Mouse (Mus musculus) cerebellum, postnatal 25 days (tissue): ENCODE measurements at regions not wholly inside any gene's neighbourhood (a gene's known extent, or its start where the extent isn't known, plus 50 kb on each side); places are given as distances from the start of the nearest gene placed in this dataset.
A peak's percentile ranks its signal among the peaks of the same experiment; 100 is the strongest.
"Not testable (repeated sequence)": the region's sequence is repeated elsewhere in the genome, so short reads cannot be mapped to it uniquely, and the experiment has no call there.

Experiments
- DNase-seq, 2 experiments: peaks; one replicate each; pipeline ENCODE4 v3.0.0; 2021; ENCODE audit warnings: mixed read lengths in 2 of 2

DNA sequence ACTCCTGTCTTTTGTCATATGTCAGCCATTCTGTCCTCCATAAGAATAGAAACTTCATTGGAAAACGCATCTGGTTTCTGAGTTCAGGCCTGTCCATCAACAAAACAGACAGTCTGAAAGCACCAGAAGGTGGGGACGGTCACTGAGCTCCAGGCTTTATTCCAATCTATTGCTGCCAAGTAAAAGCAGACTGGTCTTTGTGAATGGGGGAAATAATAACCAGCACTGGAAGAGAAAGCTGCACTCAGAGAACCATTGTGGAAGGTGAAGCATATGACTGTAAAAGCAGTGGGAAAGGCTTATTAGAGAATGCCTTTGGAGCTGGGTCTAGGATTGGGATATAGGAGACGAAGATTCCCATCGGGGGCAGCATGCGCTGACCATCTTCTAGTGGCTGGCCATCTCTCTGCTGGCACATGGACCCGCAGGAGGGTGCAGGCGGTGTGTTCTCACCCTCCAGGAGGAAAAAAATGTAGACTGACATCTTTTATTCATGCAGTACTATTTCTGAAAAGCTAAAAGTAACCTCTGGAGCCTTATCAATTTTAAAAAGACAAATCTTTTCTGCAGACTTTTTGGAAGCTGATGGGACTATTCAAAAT, 1638.0 kb downstream of the Car8 start:
- DNase-seq: peak; percentile 8 to 14

DNA sequence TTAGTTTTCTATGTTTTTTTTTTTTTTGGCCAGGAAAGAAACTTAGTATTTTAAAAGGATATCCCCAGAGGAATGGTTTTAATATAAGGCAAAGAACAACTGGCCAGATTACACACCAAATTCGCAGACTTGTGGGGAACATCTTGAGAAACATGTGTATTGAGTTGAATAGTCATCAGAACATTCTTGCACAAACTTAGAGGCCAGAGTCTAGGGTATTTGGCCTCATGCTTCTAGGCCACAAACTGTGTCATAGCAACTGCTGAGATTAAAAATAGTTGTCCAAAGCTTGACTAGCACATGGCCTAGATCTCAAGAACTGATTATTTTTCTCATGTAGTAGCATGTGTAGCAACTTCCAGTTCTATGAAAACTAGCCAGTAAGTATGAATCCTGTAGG, 1642.5 kb downstream of the Car8 start:
- DNase-seq: no peak

DNA sequence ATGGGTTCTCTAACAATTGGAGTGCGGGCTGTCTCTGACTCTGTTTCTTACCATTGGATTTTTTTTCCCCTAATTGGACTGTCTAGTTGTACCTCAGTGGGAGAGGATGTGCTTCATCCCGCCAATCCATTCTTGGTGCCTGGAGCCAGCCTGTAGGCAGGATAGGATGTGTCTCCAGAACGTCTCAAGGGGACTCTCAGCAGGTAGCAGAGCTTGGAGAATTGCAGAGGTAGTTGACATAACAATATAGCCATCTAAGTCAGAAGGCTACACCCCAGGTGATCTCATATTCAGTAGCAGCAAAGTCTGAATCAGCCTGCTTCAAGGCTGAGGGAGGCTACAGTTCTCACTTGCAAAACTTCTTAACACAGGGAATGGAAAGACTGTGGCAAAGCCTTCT, 1646.0 kb downstream of the Car8 start:
- DNase-seq: not testable (repeated sequence)

DNA sequence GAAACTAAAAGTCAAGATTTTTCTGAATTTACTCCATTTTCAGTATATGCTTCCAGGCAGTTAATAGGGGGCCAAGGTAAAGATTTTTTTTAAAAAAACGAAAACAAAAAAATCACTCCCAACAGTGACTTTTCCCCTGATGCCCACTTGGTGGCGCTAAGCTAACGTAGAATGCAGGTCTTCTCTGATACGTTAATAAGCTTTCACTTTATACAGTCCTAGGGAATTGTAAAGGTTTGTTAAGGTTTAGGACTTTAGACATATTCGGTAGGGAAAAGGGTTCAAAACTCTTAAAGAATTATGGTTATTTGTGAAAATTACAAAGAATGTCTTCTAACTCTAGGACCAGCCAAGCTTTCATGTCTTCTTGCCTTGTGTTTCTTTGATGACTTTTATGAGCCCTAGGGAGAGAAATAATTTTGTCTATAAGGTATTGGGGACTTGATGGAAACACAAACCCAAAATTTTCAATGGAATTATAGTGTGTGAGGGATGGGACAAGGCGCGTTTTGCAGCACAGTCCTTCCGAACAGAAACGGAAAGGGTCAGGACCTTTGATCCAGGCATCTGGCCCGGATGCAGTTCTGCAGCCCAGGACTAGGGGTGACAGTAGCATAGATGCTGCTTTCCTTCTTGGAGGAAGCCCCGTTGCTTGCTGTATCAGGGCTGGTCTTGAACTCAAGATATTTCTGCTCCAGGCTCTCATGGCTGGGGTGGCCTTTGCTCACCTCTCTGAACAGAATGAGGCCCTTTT, 1677.1 kb downstream of the Car8 start:
- DNase-seq: peak; percentile 17 to 49

DNA sequence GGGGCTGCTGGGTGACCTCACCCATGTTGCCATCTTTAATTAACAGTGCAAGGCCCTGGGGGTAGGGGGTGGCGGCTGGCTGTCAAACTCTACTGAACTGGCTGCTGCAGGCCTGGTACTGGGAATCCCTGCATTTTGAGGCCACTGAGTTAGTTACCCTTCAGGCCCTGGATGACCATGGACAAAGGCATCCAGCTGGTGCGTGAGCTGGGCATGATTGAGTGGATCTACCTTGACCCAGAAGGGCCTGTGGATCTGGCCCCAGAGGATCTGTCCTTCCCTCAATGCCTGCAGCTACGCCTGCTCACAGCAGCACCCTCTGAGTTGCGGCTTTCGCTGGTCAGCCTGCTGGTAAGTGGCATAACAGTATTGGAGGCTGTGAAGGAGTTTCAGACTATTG, 1699.2 kb downstream of the Car8 start:
- no peak for DNase-seq

DNA sequence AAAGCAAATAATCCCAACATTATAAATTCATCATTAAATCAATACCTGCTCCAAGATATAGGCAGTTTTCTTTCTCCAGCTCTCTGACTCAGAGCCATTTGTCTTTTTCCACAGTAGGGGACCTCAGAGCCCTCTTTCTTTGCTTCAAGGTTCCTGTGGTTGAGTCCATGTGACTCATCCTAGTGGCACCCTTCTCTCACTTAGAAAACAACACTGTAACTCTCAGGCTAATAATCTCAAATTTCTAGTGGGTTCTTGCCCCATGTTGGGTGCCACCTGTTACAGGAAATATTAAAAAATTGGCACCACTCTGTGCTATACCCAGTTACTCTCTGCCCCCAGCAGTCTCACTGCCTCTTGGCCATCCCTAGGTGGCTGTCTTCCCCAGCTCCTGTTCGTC, 1706.4 kb downstream of the Car8 start:
- DNase-seq: no peak

DNA sequence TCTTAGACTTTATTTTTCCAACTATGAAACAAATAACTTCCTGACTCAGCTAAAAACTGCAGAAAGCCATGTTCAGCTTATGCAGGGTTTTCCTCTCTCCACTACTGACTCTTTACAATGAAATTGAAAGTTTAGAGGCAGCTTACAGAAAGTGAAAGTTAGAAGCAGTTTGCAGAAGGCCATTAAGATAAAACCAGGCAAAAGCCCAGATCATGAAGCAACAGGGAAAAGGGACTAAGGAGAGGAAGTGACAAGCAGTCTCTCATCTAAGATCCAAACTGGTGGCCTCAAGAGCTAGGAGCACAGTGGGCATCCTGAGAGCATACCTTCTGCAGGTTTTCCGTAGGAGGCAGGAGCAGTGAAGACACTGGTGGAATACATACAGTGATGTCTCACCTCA, 1721.2 kb downstream of the Car8 start:
- DNase-seq: no peak

DNA sequence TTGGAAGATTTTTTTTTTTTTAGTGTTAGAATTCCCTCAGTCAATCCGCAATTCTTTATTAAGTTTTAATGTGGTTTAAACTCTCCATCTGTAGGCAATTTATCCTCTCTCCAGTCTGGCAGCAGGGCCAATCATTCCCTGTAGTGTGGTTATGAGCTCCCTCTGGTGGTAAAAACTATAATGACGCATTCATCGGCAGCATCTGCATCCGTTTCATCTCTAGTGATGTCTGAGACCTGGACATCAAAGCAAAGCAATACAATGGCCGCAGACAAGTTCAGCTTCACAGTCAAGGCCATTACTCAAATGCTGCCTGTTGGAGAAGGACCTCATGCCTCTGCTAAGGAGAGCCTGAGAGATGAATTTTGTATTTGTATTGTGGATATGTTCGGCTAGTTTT, 1721.7 kb upstream of the Impad1 start:
- peak; percentile 67 to 83 for DNase-seq

DNA sequence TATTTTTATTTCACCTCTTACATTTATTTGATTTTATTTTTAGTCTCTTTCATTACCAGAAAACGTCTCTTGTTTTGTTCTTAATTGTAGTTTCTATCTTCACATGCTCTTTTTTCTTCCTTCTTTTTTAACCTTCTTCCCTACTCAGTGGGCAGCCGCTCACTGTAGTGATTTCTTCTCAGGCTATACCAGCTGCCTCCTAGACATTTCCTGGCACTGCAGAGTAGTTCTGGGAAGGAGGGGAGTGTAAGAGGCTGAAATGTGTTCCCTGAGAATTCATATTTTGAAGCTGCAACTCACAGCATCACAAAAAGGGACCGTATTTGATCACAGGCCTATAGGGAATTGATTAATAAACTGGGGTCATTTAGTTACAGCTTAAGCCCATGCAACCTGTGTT, 1720.5 kb upstream of the Impad1 start:
- DNase-seq: no peak

DNA sequence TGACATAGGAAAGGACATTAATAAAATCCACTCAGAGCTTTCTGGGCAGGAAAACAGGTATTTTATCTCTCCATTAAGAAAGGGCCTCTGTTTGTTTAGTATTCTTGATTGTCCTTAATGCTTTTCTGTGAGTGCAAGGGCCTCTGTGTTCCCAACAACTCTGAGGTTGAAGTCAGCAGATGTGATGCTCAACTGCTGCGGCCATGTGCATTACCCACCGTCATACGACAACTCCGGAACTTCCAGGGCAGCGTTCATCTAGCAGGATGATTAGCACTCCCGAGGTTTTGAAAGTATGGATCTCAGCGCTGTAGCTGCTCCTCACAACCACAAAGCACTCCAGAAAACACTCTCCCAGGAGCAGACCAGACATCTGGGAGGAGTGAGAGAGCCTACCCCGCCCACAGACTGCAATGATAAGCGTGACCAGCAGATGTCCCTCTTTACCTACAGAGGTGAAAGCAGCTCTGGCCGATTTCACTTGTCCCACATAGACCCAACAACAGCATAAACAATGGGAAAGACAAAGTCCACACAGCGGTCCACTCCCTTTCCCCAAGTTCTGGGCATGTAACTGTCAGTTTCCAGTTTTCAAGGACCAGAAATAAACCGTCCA, 1719.7 kb upstream of the Impad1 start:
- DNase-seq: peak; percentile 71 to 85

DNA sequence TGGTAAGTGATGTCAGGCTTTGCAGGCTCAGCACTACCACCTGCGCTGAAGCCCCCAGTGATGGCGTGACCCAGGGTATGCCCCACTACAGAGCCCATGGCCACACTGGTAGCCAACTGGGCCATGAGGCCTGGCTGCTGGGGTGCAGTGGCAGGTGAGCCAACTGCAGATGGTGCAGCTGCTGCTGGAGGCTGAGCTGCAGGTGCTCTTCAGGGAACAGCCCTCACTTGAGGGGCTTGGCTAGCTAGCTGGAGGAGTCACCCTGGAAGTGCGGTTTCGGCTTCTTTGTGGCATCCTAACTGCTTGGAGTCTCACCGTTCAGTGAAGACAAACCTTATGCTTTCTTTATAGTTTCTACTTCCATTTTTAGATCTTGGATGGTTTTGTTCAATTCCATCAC, 1714.9 kb upstream of the Impad1 start:
- DNase-seq: no peak
